Mouse (Mus musculus): Measurements from ENCODE around the gene Usp12. TPM values are rescaled to one million over a fixed set of nuclear protein-coding genes. Genes with fewer than 3 reads are reported as not detected.

The Usp12 gene
- polyA plus RNA-seq, 1 experiment from 2014 or later: 17.5 TPM

GRCm38 (mm10) chr5:146713836-146714235 is 81.0 kb downstream of the Usp12 start:
- Histone ChIP-seq H3K4me1 (replicated peaks; ENCODE audit: control insufficient read depth, insufficient read depth, low read length) (peaks cover 9% of the 10 kb centered on the region), H3K9me3 (ENCODE audit: control insufficient read depth, low read length) (no peaks in the 10 kb centered on the region), H3K4me2 (ENCODE audit: low read length) (no peak overlapping the region), H3K4me3 (replicated peaks; ENCODE audit: low read length) (no peak overlapping the region), H3K27me3 (replicated peaks; ENCODE audit: control insufficient read depth, insufficient read depth, low read length) (no peaks in the 10 kb centered on the region), H3K36me3 (ENCODE audit: control insufficient read depth, insufficient read depth) (no peaks in the 10 kb centered on the region), H3K9ac (replicated peaks; ENCODE audit: low read depth, low read length) (no peak overlapping the region), H3K27ac (ENCODE audit: low read length) (no peak overlapping the region)
- WGBS: 90% methylated on average over 12 of the region's 12 CpGs
- no peak for ATAC-seq

DNA sequence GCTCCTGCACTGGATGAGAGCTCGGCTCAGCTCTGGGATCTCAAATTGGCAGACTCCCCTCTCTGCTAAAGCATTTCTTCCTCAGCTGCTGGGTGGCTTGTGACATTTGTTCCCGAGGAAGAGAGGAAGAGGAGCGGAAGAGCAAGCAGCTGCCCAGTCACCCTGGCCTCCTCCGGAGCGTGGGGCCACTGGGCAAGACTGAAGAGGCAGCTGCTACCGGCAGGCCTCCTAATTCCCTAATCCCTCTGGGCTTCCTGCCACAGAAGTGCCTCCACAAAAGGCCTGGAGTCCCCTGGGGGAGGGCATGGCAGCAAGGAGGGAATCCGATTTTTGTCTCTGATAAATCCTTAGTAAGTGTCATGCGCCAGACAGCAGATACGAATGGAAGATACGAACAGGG is 81.7 kb downstream of the Usp12 start:
- H3K4me1 ChIP-seq (replicated peaks; ENCODE audit: control insufficient read depth, insufficient read depth, low read length): peaks cover 9% of the 10 kb centered on the region
- H3K9ac ChIP-seq (replicated peaks; ENCODE audit: low read depth, low read length): no peak overlapping the region
- 36% methylated on average over 10 of the region's 10 CpGs for WGBS
- no peaks in the 10 kb centered on the region for H3K9me3 ChIP-seq (ENCODE audit: control insufficient read depth, low read length)
- no peak overlapping the region for H3K4me2 ChIP-seq (ENCODE audit: low read length)
- no peaks in the 10 kb centered on the region for H3K36me3 ChIP-seq (ENCODE audit: control insufficient read depth, insufficient read depth)
- no peak overlapping the region for H3K4me3 ChIP-seq (replicated peaks; ENCODE audit: low read length)
- peak; percentile 58 for ATAC-seq
- H3K27me3 ChIP-seq (replicated peaks; ENCODE audit: control insufficient read depth, insufficient read depth, low read length): no peaks in the 10 kb centered on the region
- peak overlapping the region; percentile 52; the same call in 1 of the 2 replicates for H3K27ac ChIP-seq (ENCODE audit: low read length)

DNA sequence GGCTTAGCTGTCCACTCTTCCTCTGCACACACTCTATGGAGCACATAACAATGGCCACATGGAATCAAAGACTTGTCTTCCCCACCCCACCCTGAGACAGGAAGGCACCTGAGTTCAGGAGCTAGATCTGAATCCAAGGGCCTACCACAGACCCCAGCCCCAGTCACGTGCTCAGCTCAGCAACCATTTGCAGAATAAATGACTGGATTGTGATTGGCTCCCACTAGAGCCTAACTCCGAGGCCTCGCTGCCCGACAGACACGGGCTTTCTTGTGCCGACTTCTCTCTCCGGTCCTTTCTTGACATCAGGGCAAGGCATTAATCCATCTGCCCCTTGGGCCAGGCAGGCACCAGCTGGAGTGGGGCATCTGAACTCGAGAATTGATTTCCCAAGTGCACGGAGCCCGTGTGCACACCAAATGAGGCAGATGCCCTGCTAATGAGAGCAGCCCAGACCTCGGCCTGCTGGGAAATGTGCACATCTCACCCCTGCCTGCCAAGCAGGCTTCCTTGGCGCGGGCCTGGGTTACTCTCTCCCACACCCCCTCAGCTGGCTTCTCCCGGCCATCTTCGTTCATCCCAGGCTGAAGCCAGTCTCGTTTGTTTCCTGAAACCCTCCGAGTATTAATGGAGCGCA is 82.4 kb downstream of the Usp12 start:
- Histone ChIP-seq H3K4me2 (ENCODE audit: low read length) (no peak overlapping the region), H3K9me3 (ENCODE audit: control insufficient read depth, low read length) (no peaks in the 10 kb centered on the region), H3K4me1 (replicated peaks; ENCODE audit: control insufficient read depth, insufficient read depth, low read length) (peaks cover 9% of the 10 kb centered on the region)

DNA sequence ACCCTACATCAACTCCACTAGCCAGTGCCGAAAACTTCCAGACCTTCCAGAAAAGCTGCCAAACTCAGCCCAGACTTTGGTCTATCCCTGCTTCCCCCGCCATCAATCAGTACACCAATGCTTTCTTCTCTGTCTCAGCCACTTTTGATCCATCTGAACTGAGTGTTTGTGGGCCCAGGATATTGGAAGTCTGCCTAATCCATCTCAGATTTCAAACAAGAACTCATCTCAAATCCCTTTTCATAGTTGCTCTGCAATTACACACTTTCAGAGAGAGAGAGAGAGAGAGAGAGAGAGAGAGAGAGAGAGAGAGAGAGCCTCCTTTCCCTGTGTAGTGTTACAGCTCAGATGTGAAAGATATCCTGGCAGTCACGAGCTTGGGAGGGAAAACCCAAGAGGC is 85.4 kb downstream of the Usp12 start:
- WGBS: 41% methylated on average over 3 of the region's 3 CpGs
- no peak overlapping the region for H3K27ac ChIP-seq (ENCODE audit: low read length)
- no peak overlapping the region for H3K9ac ChIP-seq (replicated peaks; ENCODE audit: low read depth, low read length)
- no peak for ATAC-seq
- H3K36me3 ChIP-seq (ENCODE audit: control insufficient read depth, insufficient read depth): no peaks in the 10 kb centered on the region
- no peak overlapping the region for H3K4me2 ChIP-seq (ENCODE audit: low read length)
- H3K27me3 ChIP-seq (replicated peaks; ENCODE audit: control insufficient read depth, insufficient read depth, low read length): no peaks in the 10 kb centered on the region
- H3K4me3 ChIP-seq (replicated peaks; ENCODE audit: low read length): no peak overlapping the region
- no peaks in the 10 kb centered on the region for H3K9me3 ChIP-seq (ENCODE audit: control insufficient read depth, low read length)
- peaks cover 9% of the 10 kb centered on the region for H3K4me1 ChIP-seq (replicated peaks; ENCODE audit: control insufficient read depth, insufficient read depth, low read length)

More for the DNA sequence above, 82.4 kb downstream of the Usp12 start:
- 47% methylated on average over 18 of the region's 18 CpGs for WGBS
- peak; percentile 88 for ATAC-seq
- no peak overlapping the region for H3K4me3 ChIP-seq (replicated peaks; ENCODE audit: low read length)
- H3K36me3 ChIP-seq (ENCODE audit: control insufficient read depth, insufficient read depth): no peaks in the 10 kb centered on the region
- 0 out of 2 replicates have a peak overlapping the region, but pooled peaks have one; percentile 1 for H3K9ac ChIP-seq (replicated peaks; ENCODE audit: low read depth, low read length)
- peak overlapping the region; percentile 52; the same call in 1 of the 2 replicates for H3K27ac ChIP-seq (ENCODE audit: low read length)
- H3K27me3 ChIP-seq (replicated peaks; ENCODE audit: control insufficient read depth, insufficient read depth, low read length): no peaks in the 10 kb centered on the region

DNA sequence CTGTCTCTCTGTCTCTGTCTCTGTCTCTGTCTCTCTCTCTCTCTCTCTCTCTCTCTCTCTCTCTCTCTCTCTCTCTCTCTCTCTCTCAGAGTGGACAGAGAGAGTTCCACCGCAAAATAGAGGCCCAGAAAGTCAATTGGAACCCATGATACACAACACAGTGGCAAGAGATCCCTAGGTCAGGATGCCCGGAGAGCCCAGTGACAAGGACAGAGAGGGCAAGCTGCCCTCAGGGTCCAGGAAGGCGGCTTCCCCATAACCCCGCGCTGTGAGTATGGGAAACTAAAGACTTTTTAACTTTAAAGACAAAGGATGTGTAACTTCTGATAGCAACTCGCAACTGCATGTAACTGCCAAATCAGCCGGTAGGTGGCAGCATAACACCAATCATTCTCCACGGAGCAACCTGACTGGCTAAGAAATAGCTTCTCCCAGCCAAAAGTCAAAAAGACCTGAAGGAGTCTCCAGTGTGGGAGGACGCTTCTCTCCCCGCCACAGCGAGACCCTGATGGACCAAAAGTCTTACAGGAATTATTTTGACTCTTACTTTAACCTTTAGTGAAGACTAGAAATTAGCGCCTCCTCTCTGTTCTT is 88.9 kb downstream of the Usp12 start:
- 11% methylated on average over 12 of the region's 12 CpGs for WGBS

DNA sequence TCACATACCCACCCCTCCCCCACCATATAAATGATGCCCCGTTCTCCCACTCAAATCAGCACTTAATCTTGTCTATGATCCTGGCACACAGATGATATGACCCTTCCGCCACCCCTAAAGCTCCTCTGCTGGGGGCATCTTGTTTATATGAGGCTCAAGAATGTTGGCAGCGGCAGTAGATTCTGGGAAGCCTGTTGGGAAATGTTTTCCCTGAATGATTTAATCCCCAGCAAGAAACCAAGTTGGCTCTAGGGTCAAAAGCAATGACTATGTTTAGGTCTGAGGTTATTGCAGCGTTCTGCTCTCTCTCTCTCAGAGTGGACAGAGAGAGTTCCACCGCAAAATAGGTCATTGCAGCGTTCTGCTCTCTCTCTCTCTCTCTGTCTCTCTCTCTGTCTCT is 89.4 kb downstream of the Usp12 start:
- H3K4me3 ChIP-seq (replicated peaks; ENCODE audit: low read length): no peak overlapping the region
- H3K4me1 ChIP-seq (replicated peaks; ENCODE audit: control insufficient read depth, insufficient read depth, low read length): no peaks in the 10 kb centered on the region; the same call in 1 of the 2 replicates
- ATAC-seq: no peak
- H3K27me3 ChIP-seq (replicated peaks; ENCODE audit: control insufficient read depth, insufficient read depth, low read length): no peaks in the 10 kb centered on the region
- H3K9ac ChIP-seq (replicated peaks; ENCODE audit: low read depth, low read length): no peak overlapping the region
- no peaks in the 10 kb centered on the region for H3K9me3 ChIP-seq (ENCODE audit: control insufficient read depth, low read length)
- WGBS: 80% methylated on average over 6 of the region's 6 CpGs
- H3K36me3 ChIP-seq (ENCODE audit: control insufficient read depth, insufficient read depth): no peaks in the 10 kb centered on the region
- H3K27ac ChIP-seq (ENCODE audit: low read length): no peak overlapping the region
- no peak overlapping the region for H3K4me2 ChIP-seq (ENCODE audit: low read length)

More for the DNA sequence above, 88.9 kb downstream of the Usp12 start:
- no peaks in the 10 kb centered on the region for H3K27me3 ChIP-seq (replicated peaks; ENCODE audit: control insufficient read depth, insufficient read depth, low read length)
- peak; percentile 68 for ATAC-seq
- H3K27ac ChIP-seq (ENCODE audit: low read length): no peak overlapping the region
- no peaks in the 10 kb centered on the region; the same call in 1 of the 2 replicates for H3K4me1 ChIP-seq (replicated peaks; ENCODE audit: control insufficient read depth, insufficient read depth, low read length)
- H3K36me3 ChIP-seq (ENCODE audit: control insufficient read depth, insufficient read depth): no peaks in the 10 kb centered on the region
- H3K4me2 ChIP-seq (ENCODE audit: low read length): no peak overlapping the region
- H3K4me3 ChIP-seq (replicated peaks; ENCODE audit: low read length): no peak overlapping the region
- H3K9me3 ChIP-seq (ENCODE audit: control insufficient read depth, low read length): no peaks in the 10 kb centered on the region
- H3K9ac ChIP-seq (replicated peaks; ENCODE audit: low read depth, low read length): no peak overlapping the region

DNA sequence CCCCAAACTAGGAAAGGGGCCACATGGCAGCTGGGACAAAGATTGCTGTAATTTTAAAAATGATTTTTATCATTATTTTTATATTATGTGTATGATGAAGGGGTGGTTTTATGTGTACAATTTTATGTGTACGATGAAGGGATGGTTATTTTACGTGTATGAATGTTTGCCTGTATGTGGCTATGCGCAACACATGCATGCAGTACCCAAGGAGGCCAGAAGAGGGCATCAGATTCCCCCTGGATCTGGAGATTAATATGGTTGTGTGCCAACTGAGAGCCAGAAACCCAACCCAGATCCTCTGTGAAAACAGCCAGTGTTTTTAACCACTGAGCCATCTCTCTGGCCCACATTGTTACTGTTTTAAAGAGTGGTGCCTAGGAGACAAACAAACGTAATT is 90.6 kb downstream of the Usp12 start:
- Histone ChIP-seq H3K9ac (replicated peaks; ENCODE audit: low read depth, low read length) (no peak overlapping the region), H3K9me3 (ENCODE audit: control insufficient read depth, low read length) (no peaks in the 10 kb centered on the region), H3K4me2 (ENCODE audit: low read length) (no peak overlapping the region), H3K4me1 (replicated peaks; ENCODE audit: control insufficient read depth, insufficient read depth, low read length) (no peaks in the 10 kb centered on the region; the same call in 1 of the 2 replicates), H3K36me3 (ENCODE audit: control insufficient read depth, insufficient read depth) (no peaks in the 10 kb centered on the region), H3K27me3 (replicated peaks; ENCODE audit: control insufficient read depth, insufficient read depth, low read length) (no peaks in the 10 kb centered on the region), H3K4me3 (replicated peaks; ENCODE audit: low read length) (no peak overlapping the region), H3K27ac (ENCODE audit: low read length) (no peak overlapping the region)
- ATAC-seq: no peak
- WGBS: 94% methylated on average over 4 of the region's 4 CpGs

DNA sequence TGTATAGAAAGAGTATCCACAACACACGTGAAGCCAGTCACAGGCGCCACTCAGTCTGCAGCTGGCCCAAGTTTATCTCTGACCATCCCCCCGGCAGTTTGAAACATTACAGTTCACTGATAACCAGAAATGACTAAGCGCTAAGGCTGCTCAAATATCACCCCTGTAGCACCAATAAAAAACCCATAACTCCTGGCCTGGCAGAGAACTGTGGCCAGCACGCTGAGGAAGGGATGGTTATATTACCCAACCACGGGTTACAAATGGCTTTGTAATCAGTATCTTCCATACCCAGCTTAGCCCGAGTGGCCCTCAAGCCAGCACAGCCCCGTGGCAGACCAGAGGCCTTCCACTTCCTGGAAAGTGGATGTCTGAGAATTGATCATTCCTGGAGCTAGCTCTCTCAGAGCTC is 91.1 kb downstream of the Usp12 start:
- H3K27me3 ChIP-seq (replicated peaks; ENCODE audit: control insufficient read depth, insufficient read depth, low read length): no peaks in the 10 kb centered on the region
- no peaks in the 10 kb centered on the region; the same call in 1 of the 2 replicates for H3K4me1 ChIP-seq (replicated peaks; ENCODE audit: control insufficient read depth, insufficient read depth, low read length)
- 88% methylated on average over 8 of the region's 8 CpGs for WGBS
- no peak overlapping the region for H3K4me2 ChIP-seq (ENCODE audit: low read length)
- H3K9me3 ChIP-seq (ENCODE audit: control insufficient read depth, low read length): no peaks in the 10 kb centered on the region
- no peak for ATAC-seq
- no peak overlapping the region for H3K9ac ChIP-seq (replicated peaks; ENCODE audit: low read depth, low read length)
- no peak overlapping the region for H3K4me3 ChIP-seq (replicated peaks; ENCODE audit: low read length)
- H3K36me3 ChIP-seq (ENCODE audit: control insufficient read depth, insufficient read depth): no peaks in the 10 kb centered on the region
- no peak overlapping the region for H3K27ac ChIP-seq (ENCODE audit: low read length)

DNA sequence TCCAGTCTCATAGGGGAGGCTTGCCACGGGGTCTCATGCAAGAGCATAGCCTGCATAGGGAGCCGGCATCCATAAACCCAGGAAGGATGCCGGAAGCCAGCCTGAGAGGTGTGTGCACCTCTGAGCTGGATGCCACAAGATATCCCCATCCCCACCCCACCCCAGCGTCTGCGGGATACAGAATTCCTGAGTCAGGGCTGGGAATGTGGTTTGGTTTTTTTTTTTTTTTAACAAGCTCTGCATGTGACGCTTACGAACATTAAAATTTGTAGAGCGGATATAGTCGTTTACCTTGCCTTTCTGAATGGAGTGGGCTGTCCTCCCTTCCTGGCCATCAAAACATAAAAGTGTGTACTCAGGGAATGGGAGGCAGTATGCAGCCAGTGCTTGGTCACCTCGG is 94.7 kb downstream of the Usp12 start:
- Histone ChIP-seq H3K9me3 (ENCODE audit: control insufficient read depth, low read length) (no peaks in the 10 kb centered on the region), H3K9ac (replicated peaks; ENCODE audit: low read depth, low read length) (no peak overlapping the region), H3K4me1 (replicated peaks; ENCODE audit: control insufficient read depth, insufficient read depth, low read length) (no peaks in the 10 kb centered on the region), H3K27ac (ENCODE audit: low read length) (no peak overlapping the region), H3K4me3 (replicated peaks; ENCODE audit: low read length) (no peak overlapping the region), H3K27me3 (replicated peaks; ENCODE audit: control insufficient read depth, insufficient read depth, low read length) (no peaks in the 10 kb centered on the region), H3K36me3 (ENCODE audit: control insufficient read depth, insufficient read depth) (no peaks in the 10 kb centered on the region), H3K4me2 (ENCODE audit: low read length) (no peak overlapping the region)
- no peak for ATAC-seq
- WGBS: 88% methylated on average over 10 of the region's 10 CpGs

Data from forebrain, embryonic 16.5 days (tissue).